Mouse (Mus musculus): ENCODE results near the gene Dync1li2.

DNA sequence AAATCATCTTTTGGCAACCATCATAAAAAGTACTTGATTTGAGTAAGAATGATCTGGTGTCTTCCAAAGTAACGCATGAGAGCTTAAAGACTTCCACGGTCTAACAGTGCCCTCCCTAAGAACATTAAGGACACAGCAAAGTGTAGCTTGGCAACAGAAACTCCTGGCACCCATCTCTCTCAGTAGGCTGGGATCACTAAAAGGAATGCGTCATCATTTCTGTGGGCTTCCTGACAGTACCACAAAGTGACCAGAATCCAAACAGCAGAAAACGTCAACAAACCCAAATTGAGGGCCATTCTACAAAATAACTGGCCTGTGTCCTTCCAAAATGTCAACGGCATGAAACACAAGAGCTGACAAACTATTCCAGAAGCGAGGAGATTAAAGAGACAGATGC, 72.8 kb downstream of the Dync1li2 start:
- TF ChIP-seq CTCF (IDR thresholded peaks at IDR 0.05; ENCODE audit: low read depth, low read length): no peak
- TF ChIP-seq POLR2A (IDR thresholded peaks at IDR 0.05; ENCODE audit: extremely low read depth, insufficient read depth, low read length): no peak
